Mouse (Mus musculus): ENCODE results near the gene Dda1. TPM values are rescaled to one million over a fixed set of nuclear protein-coding genes. Genes with fewer than 3 reads are reported as not detected.
"Not testable (repeated sequence)": the region's sequence is repeated elsewhere in the genome, so short reads cannot be mapped to it uniquely, and the experiment has no call there.

Gene Dda1
- polyA plus RNA-seq (2012; rRNA removed) (24.8 and 25.4 TPM in 2 replicates), polyA plus RNA-seq (2014; fragmentation: Nextera tagmentation; extraction: Ambion mirVana) (34.4 and 36.9 TPM in 2 replicates)

DNA sequence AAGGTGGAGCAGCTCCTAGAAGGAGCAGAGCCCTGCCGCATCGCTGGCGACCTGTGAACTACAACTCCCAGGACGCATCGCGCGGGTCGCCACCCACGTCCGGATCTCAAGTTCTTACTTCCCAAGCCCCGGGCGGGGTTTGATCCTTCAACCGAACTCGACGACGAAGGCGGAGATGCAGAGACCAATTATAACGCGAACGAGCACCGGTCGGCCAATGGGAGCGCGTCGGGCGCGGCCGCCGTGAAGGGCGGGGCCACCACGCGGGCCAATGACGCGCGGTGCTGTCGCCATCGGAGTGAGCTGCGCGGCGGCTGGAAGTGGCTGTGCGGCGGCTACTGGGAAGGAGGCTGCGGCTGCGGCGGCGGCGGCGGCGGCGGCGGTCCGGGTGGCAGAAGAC is at the start of gene Dda1:
Dda1 (plus strand) TSS at position 284 of the 400 bp plus-strand sequence.
- H3K36me3 ChIP-seq (replicated peaks; ENCODE audit: control insufficient read depth, insufficient read depth, low read depth) = peaks cover 8% of the 10 kb centered on the region
- H3K27ac ChIP-seq = no peak within 1 kb of the TSS; the same call in 1 of the 2 replicates
- H3K4me2 ChIP-seq (ENCODE audit: low read depth) = peak within 1 kb of the TSS; percentile 81
- under 1% methylated on average over 42 of the region's 52 CpGs for WGBS (ENCODE audit: insufficient replicate concordance)
- H3K9me3 ChIP-seq (ENCODE audit: control insufficient read depth, low read length) = no peaks in the 10 kb centered on the region
- DNase-seq (ENCODE audit: low read depth in 3 of 3, low spot score in 3 of 3) (peak; percentile 99), ATAC-seq (ENCODE audit: insufficient read depth) (peak; percentile 83)
- H3K27me3 ChIP-seq (ENCODE audit: control insufficient read depth, insufficient read depth, low read length) = no peaks in the 10 kb centered on the region
- TF ChIP-seq EP300 (IDR thresholded peaks at IDR 0.05; ENCODE audit: low read depth) (no peak), CTCF (IDR thresholded peaks at IDR 0.05; ENCODE audit: low read depth) (no peak)
- H3K4me3 ChIP-seq (ENCODE audit: insufficient read depth in 1 of 2, low read depth in 2 of 2, low read length in 2 of 2) = peak within 1 kb of the TSS; percentile 70 to 77
- H3K4me1 ChIP-seq (replicated peaks; ENCODE audit: control insufficient read depth in 2 of 2, insufficient read depth in 2 of 2, low read length in 1 of 2) = peaks cover 16 to 17% of the 10 kb centered on the region in 2 experiments
- peak within 1 kb of the TSS; percentile 71 for H3K9ac ChIP-seq (replicated peaks)

DNA sequence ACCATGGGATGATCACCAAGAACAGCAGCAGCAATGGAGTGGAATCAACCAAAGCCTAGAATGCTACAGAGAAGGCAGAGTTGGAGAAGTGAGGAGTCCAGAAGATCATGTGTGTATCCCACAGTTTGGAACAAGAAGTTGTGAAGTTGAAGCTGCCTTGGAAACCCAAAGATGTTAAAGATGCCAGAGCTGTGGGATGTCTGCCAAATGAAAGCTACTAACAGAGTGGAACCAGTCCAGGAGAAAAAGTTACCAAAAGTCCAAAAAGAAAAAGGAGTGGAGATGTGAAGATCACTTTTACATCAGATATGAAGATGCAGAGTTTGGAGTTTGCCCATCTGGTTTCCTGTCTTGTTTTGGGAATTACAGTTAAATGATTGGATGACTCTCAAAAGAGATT is 46.9 kb upstream of the Dda1 start:
- Histone ChIP-seq H3K9ac (replicated peaks) (no peak overlapping the region), H3K27ac (no peak overlapping the region), H3K4me3 (ENCODE audit: insufficient read depth in 1 of 2, low read depth in 2 of 2, low read length in 2 of 2) (no peak overlapping the region), H3K27me3 (ENCODE audit: control insufficient read depth, insufficient read depth, low read length) (no peaks in the 10 kb centered on the region), H3K4me1 (replicated peaks; ENCODE audit: control insufficient read depth in 2 of 2, insufficient read depth in 2 of 2, low read length in 1 of 2) (no peaks in the 10 kb centered on the region), H3K4me2 (ENCODE audit: low read depth) (no peak overlapping the region), H3K9me3 (ENCODE audit: control insufficient read depth, low read length) (no peaks in the 10 kb centered on the region), H3K36me3 (replicated peaks; ENCODE audit: control insufficient read depth, insufficient read depth, low read depth) (no peaks in the 10 kb centered on the region)
- TF ChIP-seq CTCF (IDR thresholded peaks at IDR 0.05; ENCODE audit: low read depth) = no peak
- DNase-seq (ENCODE audit: low read depth in 3 of 3, low spot score in 3 of 3) (no peak), ATAC-seq (ENCODE audit: insufficient read depth) (no peak)

DNA sequence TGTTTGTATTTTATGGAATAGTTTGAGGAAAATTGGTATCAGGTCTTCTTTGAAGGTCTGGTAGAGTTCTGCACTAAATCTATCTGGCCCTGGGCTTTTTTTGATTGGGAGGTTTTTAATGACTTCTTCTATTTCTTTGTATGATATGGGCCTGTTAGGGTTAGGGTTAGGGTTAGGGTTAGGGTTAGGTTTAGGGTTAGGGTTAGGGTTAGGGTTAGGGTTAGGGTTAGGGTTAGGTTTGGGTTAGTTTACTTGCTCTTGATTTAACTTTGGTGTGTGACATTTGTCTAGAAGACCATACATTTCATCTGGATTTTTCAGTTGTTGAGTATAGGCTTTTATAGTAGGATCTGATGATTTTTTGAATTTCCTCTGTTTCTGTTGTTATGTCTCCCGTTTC is 36.1 kb upstream of the Dda1 start:
- not testable (repeated sequence) for H3K4me2 ChIP-seq (ENCODE audit: low read depth); H3K36me3 ChIP-seq (replicated peaks; ENCODE audit: control insufficient read depth, insufficient read depth, low read depth); H3K9me3 ChIP-seq (ENCODE audit: control insufficient read depth, low read length); H3K4me3 ChIP-seq (ENCODE audit: insufficient read depth in 1 of 2, low read depth in 2 of 2, low read length in 2 of 2); H3K27me3 ChIP-seq (ENCODE audit: control insufficient read depth, insufficient read depth, low read length); H3K27ac ChIP-seq; H3K9ac ChIP-seq (replicated peaks); H3K4me1 ChIP-seq (replicated peaks; ENCODE audit: control insufficient read depth in 2 of 2, insufficient read depth in 2 of 2, low read length in 1 of 2); ATAC-seq (ENCODE audit: insufficient read depth); DNase-seq (ENCODE audit: low read depth in 3 of 3, low spot score in 3 of 3)
- 49% methylated on average over 1 of the region's 1 CpGs for WGBS (ENCODE audit: insufficient replicate concordance)

DNA sequence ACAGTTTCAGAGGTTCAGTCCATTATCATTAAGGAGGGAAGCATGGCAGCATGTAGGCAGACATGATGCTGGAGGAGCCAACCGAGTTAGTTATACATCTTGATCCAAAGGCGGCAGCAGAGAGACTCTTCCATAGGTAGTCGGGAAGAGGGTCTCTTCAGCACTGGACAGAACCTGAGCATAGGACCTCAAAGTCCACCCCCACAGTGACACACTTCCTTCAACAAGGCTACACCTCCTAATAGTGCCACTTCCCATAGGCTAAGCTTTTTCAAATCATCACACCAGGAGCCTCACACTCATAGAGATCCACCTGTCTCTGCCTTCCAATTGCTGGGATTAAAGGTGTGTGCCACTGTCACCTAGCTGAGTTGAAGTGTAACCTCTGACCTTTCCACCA is 32.0 kb upstream of the Dda1 start:
- WGBS (ENCODE audit: insufficient replicate concordance) = 40% methylated on average over 3 of the region's 3 CpGs
- Histone ChIP-seq H3K9me3 (ENCODE audit: control insufficient read depth, low read length) (no peaks in the 10 kb centered on the region), H3K36me3 (replicated peaks; ENCODE audit: control insufficient read depth, insufficient read depth, low read depth) (no peaks in the 10 kb centered on the region), H3K4me2 (ENCODE audit: low read depth) (no peak overlapping the region), H3K27me3 (ENCODE audit: control insufficient read depth, insufficient read depth, low read length) (no peaks in the 10 kb centered on the region), H3K4me1 (replicated peaks; ENCODE audit: control insufficient read depth in 2 of 2, insufficient read depth in 2 of 2, low read length in 1 of 2) (no peaks in the 10 kb centered on the region), H3K4me3 (ENCODE audit: insufficient read depth in 1 of 2, low read depth in 2 of 2, low read length in 2 of 2) (no peak overlapping the region), H3K27ac (no peak overlapping the region), H3K9ac (replicated peaks) (no peak overlapping the region)
- no peak for DNase-seq (ENCODE audit: low read depth in 3 of 3, low spot score in 3 of 3)
- ATAC-seq (ENCODE audit: insufficient read depth) = no peak
- TF ChIP-seq CTCF (IDR thresholded peaks at IDR 0.05; ENCODE audit: low read depth) (no peak), EP300 (IDR thresholded peaks at IDR 0.05; ENCODE audit: low read depth) (no peak)

DNA sequence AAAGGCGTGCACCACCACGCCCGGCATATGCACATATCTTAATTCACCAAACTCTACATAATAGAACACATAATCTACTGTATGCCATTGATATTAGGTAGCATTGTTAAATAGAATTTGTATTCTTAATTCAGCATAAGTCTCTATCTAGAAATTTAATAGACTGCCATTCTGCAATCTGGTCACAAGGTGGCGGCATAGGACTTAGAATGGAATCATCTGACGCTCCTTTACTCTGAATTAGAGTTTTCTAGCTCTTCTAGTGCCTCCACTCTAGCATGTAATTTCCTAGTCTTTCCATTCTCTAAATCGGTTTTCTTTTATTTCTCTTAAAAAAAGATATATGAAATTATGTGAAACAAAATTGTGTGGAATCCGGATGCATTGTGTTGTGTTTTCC is 27.6 kb upstream of the Dda1 start:
- peak in 2 of 3 experiments; percentile 50 to 52 for DNase-seq (ENCODE audit: low read depth in 3 of 3, low spot score in 3 of 3)
- no peak for ATAC-seq (ENCODE audit: insufficient read depth)
- Histone ChIP-seq H3K4me1 (replicated peaks; ENCODE audit: control insufficient read depth in 2 of 2, insufficient read depth in 2 of 2, low read length in 1 of 2) (no peaks in the 10 kb centered on the region), H3K4me2 (ENCODE audit: low read depth) (no peak overlapping the region), H3K27me3 (ENCODE audit: control insufficient read depth, insufficient read depth, low read length) (no peaks in the 10 kb centered on the region; the same call in 1 of the 2 replicates), H3K36me3 (replicated peaks; ENCODE audit: control insufficient read depth, insufficient read depth, low read depth) (no peaks in the 10 kb centered on the region), H3K27ac (no peak overlapping the region), H3K9me3 (ENCODE audit: control insufficient read depth, low read length) (no peaks in the 10 kb centered on the region), H3K4me3 (ENCODE audit: insufficient read depth in 1 of 2, low read depth in 2 of 2, low read length in 2 of 2) (no peak overlapping the region), H3K9ac (replicated peaks) (no peak overlapping the region)
- under 1% methylated on average over 7 of the region's 7 CpGs for WGBS (ENCODE audit: insufficient replicate concordance)
- TF ChIP-seq CTCF (IDR thresholded peaks at IDR 0.05; ENCODE audit: low read depth) (peak; percentile 74), EP300 (IDR thresholded peaks at IDR 0.05; ENCODE audit: low read depth) (no peak)

Measured in liver, embryonic 14.5 days (tissue).